ENCODE assay signal across 8 mouse cellular contexts in the genomic region with DNA sequence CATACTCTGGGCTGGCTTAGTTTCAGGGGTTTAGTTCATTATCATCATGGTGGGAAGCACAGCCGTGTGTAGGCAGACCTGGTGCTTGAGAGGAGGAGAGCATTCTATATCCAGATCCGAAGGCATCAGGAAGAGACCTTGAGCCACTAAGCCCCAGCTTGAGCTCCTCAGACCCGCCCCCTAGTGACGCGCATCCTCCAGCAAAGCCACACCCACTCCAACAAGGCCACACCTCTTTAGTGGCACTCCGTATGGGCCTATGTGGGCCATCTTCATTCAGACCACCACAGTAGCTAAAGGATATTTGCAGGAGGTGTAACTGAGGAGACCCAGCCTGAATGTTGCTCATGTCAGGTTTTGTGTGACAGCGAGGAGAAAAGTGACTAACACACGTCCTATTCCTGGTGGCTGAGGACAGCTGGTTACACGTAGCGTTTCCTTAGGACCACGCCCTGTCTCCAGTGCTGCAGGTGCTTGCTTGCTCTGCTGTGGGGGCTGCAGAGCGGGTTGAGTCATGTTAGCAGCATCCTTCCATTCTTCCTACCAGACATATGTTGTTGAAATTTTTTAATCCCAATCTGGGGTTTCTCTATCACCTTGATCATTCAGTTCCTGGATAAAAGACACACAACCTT. TPM values are rescaled to one million over a fixed set of nuclear protein-coding genes. Genes with fewer than 3 reads are reported as not detected.
DNase-seq lines count a peak whose midpoint lies in the region; ATAC-seq and TF ChIP-seq lines count a peak whose summit lies in the region.

No protein-coding gene starts in this region.

- H3K9ac ChIP-seq in heart, embryonic 11.5 days (ENCODE audit: low read depth, low read length): no peak overlapping the region
- no peak overlapping the region for H3K9ac ChIP-seq in intestine, postnatal 0 days (ENCODE audit: low read depth, low read length)

- H3K27me3 ChIP-seq in heart, embryonic 11.5 days (ENCODE audit: control insufficient read depth, insufficient read depth, low read length): no peaks in the 10 kb centered on the region
- H3K27me3 ChIP-seq in intestine, postnatal 0 days (replicated peaks; ENCODE audit: control insufficient read depth, insufficient read depth, low read length): no peaks in the 10 kb centered on the region

- no peak for TF ChIP-seq CTCF in intestine, postnatal 0 days (IDR thresholded peaks at IDR 0.05; ENCODE audit: low read depth)

- peaks cover 3% of the 10 kb centered on the region; the same call in 1 of the 2 replicates for H3K4me1 ChIP-seq in heart, embryonic 11.5 days (ENCODE audit: control insufficient read depth, insufficient read depth, low read length)
- no peaks in the 10 kb centered on the region for H3K4me1 ChIP-seq in intestine, postnatal 0 days (replicated peaks; ENCODE audit: control insufficient read depth, insufficient read depth, low read length)

- 0 out of 2 replicates have a peak overlapping the region, but pooled peaks have one; percentile 23 for H3K4me2 ChIP-seq in heart, embryonic 11.5 days
- peak overlapping the region; percentile 58 for H3K4me2 ChIP-seq in intestine, postnatal 0 days (replicated peaks; ENCODE audit: low read depth)

- peak; percentile 79 for ATAC-seq in heart, embryonic 11.5 days (replicated peaks; ENCODE audit: insufficient number of reproducible peaks, low FRiP score, low TSS enrichment)
- ATAC-seq in intestine, postnatal 0 days: peak; percentile 84

- H3K4me3 ChIP-seq in heart, embryonic 11.5 days (ENCODE audit: low read depth, low read length): no peak overlapping the region
- H3K4me3 ChIP-seq in intestine, postnatal 0 days (ENCODE audit: low read depth, low read length): peak overlapping the region; percentile 25

- no peak overlapping the region for H3K27ac ChIP-seq in heart, embryonic 11.5 days (ENCODE audit: low read depth, low read length)
- no peak overlapping the region for H3K27ac ChIP-seq in intestine, postnatal 0 days (ENCODE audit: low read depth, low read length)

- DNase-seq in heart, adult 18-20 months: no peak
- DNase-seq in A20 (ENCODE audit: low read depth, low spot score): peak; percentile 95
- peak; percentile 72 for DNase-seq in c-Kit-negative CD71-positive TER-119-positive erythroid progenitor cells, embryonic 14.5 days (ENCODE audit: low read depth, low spot score)
- peak; percentile 49 for DNase-seq in naive thymus-derived CD4-positive, alpha-beta T cell, adult 2 months (ENCODE audit: low read depth)
- DNase-seq in gastrocnemius, postnatal 25 days: no peak
- DNase-seq in cerebellum, adult 9-10 months: no peak

- no peaks in the 10 kb centered on the region for H3K36me3 ChIP-seq in heart, embryonic 11.5 days (ENCODE audit: control insufficient read depth, insufficient read depth, low read length)
- no peaks in the 10 kb centered on the region for H3K36me3 ChIP-seq in intestine, postnatal 0 days (ENCODE audit: control insufficient read depth, insufficient read depth)

- H3K9me3 ChIP-seq in heart, embryonic 11.5 days (replicated peaks; ENCODE audit: control insufficient read depth, low read length): no peaks in the 10 kb centered on the region
- H3K9me3 ChIP-seq in intestine, postnatal 0 days (ENCODE audit: control insufficient read depth): no peaks in the 10 kb centered on the region

- WGBS in heart, embryonic 11.5 days (ENCODE audit: insufficient replicate concordance): 46% methylated on average over 12 of the region's 12 CpGs
- WGBS in intestine, postnatal 0 days: 30% methylated on average over 12 of the region's 12 CpGs

RNA-seq across cellular contexts. Expression of gene Haao, which starts 6.6 kb away (rescaled TPM):
- 0.21 and 0.28 TPM in 2 replicates for polyA plus RNA-seq in heart, embryonic 11.5 days (2014; fragmentation: Nextera tagmentation; extraction: Ambion mirVana)
- total RNA-seq in heart, adult 18-20 months (2021): 1 to 10 TPM in 1 of 2 experiments, under 1 TPM in 1; 0.27 to 2.0 TPM
- 0.40 TPM in 1 of 2 replicates, not detected in the other for polyA plus RNA-seq in intestine, postnatal 0 days (2015; fragmentation: Nextera tagmentation; extraction: Ambion mirVana)
- total RNA-seq in gastrocnemius, postnatal 25 days (2021): not detected

Comparison
In these comparisons a context has a peak if more than half of its experiments do, and no peak if none do; other contexts are left out.
1. DNase-seq: peak in A20 (single experiment), c-Kit-negative CD71-positive TER-119-positive erythroid progenitor cells, embryonic 14.5 days (single experiment) and naive thymus-derived CD4-positive, alpha-beta T cell, adult 2 months (single experiment); none in heart, adult 18-20 months (0 of 2), gastrocnemius, postnatal 25 days (single experiment) and cerebellum, adult 9-10 months (single experiment).